Mouse (Mus musculus) myocyte (in vitro differentiated cells): ENCODE data around the gene 2410015M20Rik. TPM values are rescaled to one million over a fixed set of nuclear protein-coding genes. Genes with fewer than 3 reads are reported as not detected.
A peak's percentile ranks its signal among the peaks of the same experiment; 100 is the strongest.

Experiments
- H3K27me3 ChIP-seq: one replicate; pipeline ENCODE4 v1.6.1; 2011; ENCODE audit not compliant: control insufficient read depth, insufficient read depth, insufficient read length
- H3K36me3 ChIP-seq: one replicate; pipeline ENCODE4 v1.6.1; 2011; ENCODE audit not compliant: control insufficient read depth, insufficient read depth
- H3K4me2 ChIP-seq: one replicate; pipeline ENCODE4 v1.6.1; 2011; ENCODE audit warnings: low read depth, control low read depth
- H3K4me3 ChIP-seq: one replicate; pipeline ENCODE4 v1.5.1; 2011; ENCODE audit warnings: mild to moderate bottlenecking, control low read depth, moderate library complexity
- H3K79me2 ChIP-seq: one replicate; pipeline ENCODE4 v1.6.1; 2011; ENCODE audit not compliant: control insufficient read depth, insufficient read depth
- H3ac ChIP-seq: one replicate; pipeline ENCODE4 v1.6.1; 2011; ENCODE audit not compliant: control insufficient read depth, insufficient read length
- CEBPB ChIP-seq: IDR thresholded peaks from 2 replicates; pipeline ENCODE4 v1.6.1; 2011; ENCODE audit warnings: mild to moderate bottlenecking, moderate library complexity; ENCODE audit not compliant: poor library complexity, insufficient read depth, severe bottlenecking
- MAX ChIP-seq: IDR thresholded peaks from one replicate; pipeline ENCODE4 v1.6.1; 2011; ENCODE audit warnings: low read depth, mild to moderate bottlenecking, control low read depth
- MYOD1 ChIP-seq, 3 experiments: IDR thresholded peaks; one replicate each; pipeline ENCODE4 v1.6.1; 2011; ENCODE audit warnings: control low read depth in 2 of 3, low read depth in 2 of 3, mild to moderate bottlenecking in 2 of 3, moderate library complexity in 1 of 3; ENCODE audit not compliant: insufficient read length in 2 of 3, control insufficient read depth in 1 of 3
- MYOG ChIP-seq, 3 experiments: IDR thresholded peaks; one replicate each; pipeline ENCODE4 v1.6.1; 2011; ENCODE audit warnings: control low read depth in 2 of 3, low read depth in 2 of 3, mild to moderate bottlenecking in 2 of 3; ENCODE audit not compliant: insufficient read length in 2 of 3, control insufficient read depth in 1 of 3, insufficient read depth in 1 of 3
- POLR2A ChIP-seq: IDR thresholded peaks from one replicate; pipeline ENCODE4 v1.6.1; 2011; ENCODE audit warnings: low read depth, mild to moderate bottlenecking, control low read depth, moderate library complexity; ENCODE audit not compliant: insufficient read length
- POLR2AphosphoS2 ChIP-seq: IDR thresholded peaks from one replicate; pipeline ENCODE4 v1.6.1; 2011; ENCODE audit warnings: low read depth, control low read depth; ENCODE audit not compliant: insufficient read length
- REST ChIP-seq: IDR thresholded peaks from one replicate; pipeline ENCODE4 v1.6.1; 2011; ENCODE audit warnings: mild to moderate bottlenecking, control low read depth, moderate library complexity; ENCODE audit not compliant: insufficient read depth, insufficient read length
- SRF ChIP-seq: IDR thresholded peaks from one replicate; pipeline ENCODE4 v1.6.1; 2011; ENCODE audit warnings: low read depth; ENCODE audit not compliant: control insufficient read depth, insufficient read length
- TCF12 ChIP-seq: IDR thresholded peaks from one replicate; pipeline ENCODE4 v1.6.1; 2011; ENCODE audit warnings: mild to moderate bottlenecking, control low read depth; ENCODE audit not compliant: poor library complexity, insufficient read depth, severe bottlenecking
- TCF3 ChIP-seq: IDR thresholded peaks from one replicate; pipeline ENCODE4 v1.6.1; 2011; ENCODE audit warnings: low read depth, control low read depth; ENCODE audit not compliant: insufficient read length
- USF1 ChIP-seq: IDR thresholded peaks from one replicate; pipeline ENCODE4 v1.6.1; 2011; ENCODE audit warnings: low read depth, mild to moderate bottlenecking, control low read depth, moderate library complexity
- polyA plus RNA-seq: library from polyadenylated mRNA; unstranded; fragments of >200 nt; fragmentation: generic; extraction: Trizol; gene quantifications from one replicate; pipeline ENCODE4 v1.2.1, GENCODE M21; 2012; ENCODE audit warnings: missing spikeins

Gene 2410015M20Rik
- polyA plus RNA-seq, 1 experiment: 587 TPM

GRCm38 (mm10) chr17:56607521-56608062, 2.0 kb downstream of the 2410015M20Rik start:
- Histone ChIP-seq H3K27me3 (no peaks in the 10 kb centered on the region), H3K4me2 (peak overlapping the region; percentile 93), H3K4me3 (no peak overlapping the region), H3ac (no peak overlapping the region), H3K36me3 (peaks cover 34% of the 10 kb centered on the region), H3K79me2 (peaks cover 20% of the 10 kb centered on the region)
- TF ChIP-seq POLR2AphosphoS2 (peak; percentile 52), SRF (no peak)

- no peak for TF ChIP-seq MAX
- TF ChIP-seq MYOD1 (IDR thresholded peaks at IDR 0.05; ENCODE audit: control insufficient read depth in 1 of 3, insufficient read length in 2 of 3, low read depth in 2 of 3): no peak
- peak; percentile 81 for TF ChIP-seq POLR2AphosphoS2
- no peak overlapping the region for H3K4me2 ChIP-seq
- peaks cover 20% of the 10 kb centered on the region for H3K79me2 ChIP-seq
- peaks cover 48% of the 10 kb centered on the region for H3K36me3 ChIP-seq
- H3ac ChIP-seq: no peak overlapping the region
- H3K27me3 ChIP-seq: no peaks in the 10 kb centered on the region
- no peak overlapping the region for H3K4me3 ChIP-seq
Observed at GRCm38 (mm10) chr17:56605431-56605830, 4.1 kb downstream of the 2410015M20Rik start.

GRCm38 (mm10) chr17:56604422-56604821, 5.1 kb downstream of the 2410015M20Rik start:
- H3ac ChIP-seq: no peak overlapping the region
- no peaks in the 10 kb centered on the region for H3K27me3 ChIP-seq
- TF ChIP-seq MYOG (IDR thresholded peaks at IDR 0.05; ENCODE audit: control insufficient read depth in 1 of 3, insufficient read depth in 1 of 3, insufficient read length in 2 of 3, low read depth in 2 of 3): no peak
- no peak for TF ChIP-seq CEBPB
- peak; percentile 57 for TF ChIP-seq POLR2AphosphoS2
- no peak for TF ChIP-seq MAX
- no peak for TF ChIP-seq USF1
- peak; percentile 33 for TF ChIP-seq POLR2A
- no peak for TF ChIP-seq SRF
- no peak for TF ChIP-seq TCF3
- no peak for TF ChIP-seq MYOD1 (IDR thresholded peaks at IDR 0.05; ENCODE audit: control insufficient read depth in 1 of 3, insufficient read length in 2 of 3, low read depth in 2 of 3)
- no peak overlapping the region for H3K4me2 ChIP-seq
- peaks cover 50% of the 10 kb centered on the region for H3K36me3 ChIP-seq
- H3K79me2 ChIP-seq: peaks cover 20% of the 10 kb centered on the region
- H3K4me3 ChIP-seq: no peak overlapping the region

GRCm38 (mm10) chr17:56604070-56604380, 5.5 kb downstream of the 2410015M20Rik start:
- peaks cover 53% of the 10 kb centered on the region for H3K36me3 ChIP-seq
- TF ChIP-seq TCF3: no peak
- TF ChIP-seq POLR2AphosphoS2: peak; percentile 35
- no peak overlapping the region for H3K4me3 ChIP-seq
- no peaks in the 10 kb centered on the region for H3K27me3 ChIP-seq
- no peak overlapping the region for H3K4me2 ChIP-seq
- H3K79me2 ChIP-seq: peaks cover 17% of the 10 kb centered on the region
- H3ac ChIP-seq: no peak overlapping the region

- H3K4me2 ChIP-seq: no peak overlapping the region
- H3ac ChIP-seq: no peak overlapping the region
- TF ChIP-seq REST (no peak), POLR2A (peak; percentile 15), MYOD1 (IDR thresholded peaks at IDR 0.05; ENCODE audit: control insufficient read depth in 1 of 3, insufficient read length in 2 of 3, low read depth in 2 of 3) (no peak), SRF (no peak)
- peaks cover 53% of the 10 kb centered on the region for H3K36me3 ChIP-seq
- no peaks in the 10 kb centered on the region for H3K27me3 ChIP-seq
- H3K79me2 ChIP-seq: peaks cover 11% of the 10 kb centered on the region
- H3K4me3 ChIP-seq: no peak overlapping the region
Observed at GRCm38 (mm10) chr17:56603186-56604069, 6.1 kb downstream of the 2410015M20Rik start.

- peaks cover 77% of the 10 kb centered on the region for H3K79me2 ChIP-seq
- H3K36me3 ChIP-seq: peaks cover 65% of the 10 kb centered on the region
- H3K4me2 ChIP-seq: peak overlapping the region; percentile 63
- no peak overlapping the region for H3ac ChIP-seq
- TF ChIP-seq SRF (no peak), POLR2AphosphoS2 (peak; percentile 43), REST (no peak), MYOD1 (IDR thresholded peaks at IDR 0.05; ENCODE audit: control insufficient read depth in 1 of 3, insufficient read length in 2 of 3, low read depth in 2 of 3) (peak; percentile 99 to 100 (median 100)), TCF12 (peak; percentile 99), USF1 (no peak), MYOG (IDR thresholded peaks at IDR 0.05; ENCODE audit: control insufficient read depth in 1 of 3, insufficient read depth in 1 of 3, insufficient read length in 2 of 3, low read depth in 2 of 3) (peak; percentile 99 to 100 (median 100)), POLR2A (peak; percentile 61), TCF3 (peak; percentile 97), CEBPB (peak; percentile 45; the same call in 1 of the 2 replicates)
- H3K27me3 ChIP-seq: no peaks in the 10 kb centered on the region
- no peak overlapping the region for H3K4me3 ChIP-seq
Observed at GRCm38 (mm10) chr17:56593527-56594271, 15.9 kb downstream of the 2410015M20Rik start.
